Mouse (Mus musculus) kidney, embryonic 14.5 days (tissue): ENCODE results near the gene Sowahb. TPM values are rescaled to one million over a fixed set of nuclear protein-coding genes. Genes with fewer than 3 reads are reported as not detected.

ENCODE experiments used
- ATAC-seq: fragments of 200-750 bp; cut with Nextera tagmentation; 2 replicates; pipeline ENCODE4 v1.8.0; 2017; ENCODE audit warnings: moderate number of reproducible peaks, mild to moderate bottlenecking, moderate TSS enrichment, moderate library complexity; ENCODE audit not compliant: low FRiP score, low TSS enrichment
- H3K27ac ChIP-seq: fragments of 300-500 bp; sonication (generic); 2 replicates; pipeline ENCODE4 v1.5.1; 2014; ENCODE audit warnings: low read depth, mild to moderate bottlenecking, low read length, moderate library complexity, mixed read lengths
- H3K27me3 ChIP-seq: fragments of 300-500 bp; sonication (generic); 2 replicates; pipeline ENCODE4 v1.6.1; 2014; ENCODE audit warnings: mild to moderate bottlenecking, low read length; ENCODE audit not compliant: control insufficient read depth, insufficient read depth
- H3K36me3 ChIP-seq: fragments of 300-500 bp; sonication (generic); 2 replicates; pipeline ENCODE4 v1.6.1; 2014; ENCODE audit warnings: low read length, mixed read lengths; ENCODE audit not compliant: control insufficient read depth, insufficient read depth
- H3K4me1 ChIP-seq: fragments of 300-500 bp; sonication (generic); 2 replicates; pipeline ENCODE4 v1.6.1; 2014; ENCODE audit warnings: low read length, mixed read lengths; ENCODE audit not compliant: control insufficient read depth, insufficient read depth
- H3K4me2 ChIP-seq: fragments of 300-500 bp; sonication (generic); replicated peaks from 2 replicates; pipeline ENCODE4 v1.6.1; 2014; ENCODE audit warnings: low read depth, mild to moderate bottlenecking, low read length
- H3K4me3 ChIP-seq: fragments of 300-500 bp; sonication (generic); 2 replicates; pipeline ENCODE4 v1.5.1; 2014; ENCODE audit warnings: mild to moderate bottlenecking, low read length
- H3K9ac ChIP-seq: fragments of 300-500 bp; sonication (generic); 2 replicates; pipeline ENCODE4 v1.6.1; 2014; ENCODE audit warnings: low read depth, mild to moderate bottlenecking, low read length, moderate library complexity
- H3K9me3 ChIP-seq: fragments of 300-500 bp; sonication (generic); 2 replicates; pipeline ENCODE4 v1.6.1; 2016; ENCODE audit warnings: low read length; ENCODE audit not compliant: control insufficient read depth
- WGBS: fragments of 180-500 bp; shearing (Covaris S2); extraction: QIAGEN DNeasy Blood & Tissue Kit; methylation state at CpG from one replicate; pipeline ENCODE4 v1.1.7; 2014; 5-methylcytosine and 5-hydroxymethylcytosine counted together
- polyA plus RNA-seq: library from polyadenylated mRNA; unstranded; fragments of >200 nt; fragmentation: Nextera tagmentation; extraction: Ambion mirVana; gene quantifications from 2 replicates; pipeline ENCODE4 v1.2.1, GENCODE M21; 2014

Gene Sowahb
- polyA plus RNA-seq, 1 experiment from 2014 or later = 1.4 TPM

GRCm38 (mm10) chr5:93046306-93046845, 1.6 kb upstream of the Sowahb start:
- Histone ChIP-seq H3K27me3 (peaks cover 30% of the 10 kb centered on the region), H3K4me2 (no peak overlapping the region), H3K27ac (no peak overlapping the region), H3K9ac (no peak overlapping the region), H3K36me3 (no peaks in the 10 kb centered on the region), H3K9me3 (no peaks in the 10 kb centered on the region), H3K4me1 (peaks cover 19% of the 10 kb centered on the region), H3K4me3 (no peak overlapping the region)
- 26% methylated on average over 5 of the region's 5 CpGs for WGBS
- no peak for ATAC-seq

DNA sequence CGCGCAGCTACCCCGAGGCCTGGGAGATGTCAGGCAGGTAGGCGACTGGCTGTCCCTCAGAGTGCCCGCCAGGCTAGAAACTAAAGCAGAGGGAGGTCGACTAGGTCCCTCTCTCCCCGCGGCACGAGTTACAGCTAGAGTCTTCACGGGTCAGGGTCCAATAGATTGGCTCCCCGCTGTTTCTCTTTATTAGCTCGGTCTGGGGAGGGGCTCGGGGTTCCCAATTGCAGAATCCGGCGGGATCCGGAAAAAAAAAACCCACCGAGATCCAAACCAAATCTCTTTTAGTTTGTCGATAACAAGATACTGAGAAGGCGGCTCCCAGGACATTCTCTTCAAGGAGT, 521 bp upstream of the Sowahb start:
- Histone ChIP-seq H3K36me3 (no peaks in the 10 kb centered on the region), H3K27me3 (peaks cover 30% of the 10 kb centered on the region), H3K9ac (peak overlapping the region; percentile 32), H3K4me3 (peak overlapping the region; percentile 49), H3K9me3 (no peaks in the 10 kb centered on the region), H3K4me1 (peaks cover 19% of the 10 kb centered on the region), H3K4me2 (peak overlapping the region; percentile 81), H3K27ac (no peak overlapping the region)
- no peak for ATAC-seq
- under 1% methylated on average over 19 of the region's 19 CpGs for WGBS

DNA sequence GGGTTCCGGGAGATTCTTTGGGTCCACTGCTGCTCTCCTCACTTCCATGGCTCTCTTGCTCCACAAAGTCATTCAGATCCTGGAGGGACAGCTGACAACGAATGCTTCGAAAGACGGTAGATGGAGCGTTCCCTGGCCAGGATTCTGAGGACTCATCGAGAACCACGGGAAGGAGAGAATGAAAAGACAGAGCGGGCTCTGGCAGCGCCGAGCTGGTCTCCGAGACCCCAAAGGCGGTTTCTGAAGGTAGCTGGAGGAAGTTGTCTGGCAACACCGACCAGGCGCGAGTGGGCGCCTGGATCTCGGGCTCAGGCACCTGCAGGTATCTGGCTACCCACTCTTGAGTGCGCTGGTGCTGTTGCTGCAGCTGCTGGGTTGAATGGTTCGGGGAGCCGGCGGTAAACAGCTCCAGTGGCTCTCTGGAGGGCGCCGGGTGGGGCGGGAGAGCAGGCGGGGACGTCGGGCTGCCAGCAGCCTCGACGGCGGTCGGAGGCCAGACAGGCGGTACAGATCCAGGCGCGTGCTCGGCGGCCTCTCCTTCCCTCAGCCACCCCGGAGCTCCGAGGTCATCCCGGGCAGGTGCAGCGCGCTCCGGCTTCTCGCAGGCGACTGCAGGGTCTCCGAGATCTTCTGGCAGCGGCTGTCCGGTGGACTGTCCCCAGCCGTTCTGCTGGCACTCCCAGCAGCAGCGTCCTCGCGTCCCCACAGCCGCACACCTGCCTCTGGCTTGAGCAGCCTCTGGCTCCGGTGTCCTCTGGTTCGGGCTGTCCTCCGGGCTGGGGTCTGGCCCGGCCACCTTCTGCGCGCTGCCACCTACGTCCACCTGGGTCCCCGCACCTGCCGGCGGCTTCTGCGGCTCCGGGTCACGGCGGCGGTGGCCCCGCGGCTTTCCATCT, 886 bp downstream of the Sowahb start:
- Histone ChIP-seq H3K4me2 (peak overlapping the region; percentile 81), H3K9ac (peak overlapping the region; percentile 32), H3K4me3 (peak overlapping the region; percentile 49), H3K36me3 (no peaks in the 10 kb centered on the region), H3K9me3 (no peaks in the 10 kb centered on the region), H3K27me3 (peaks cover 30% of the 10 kb centered on the region), H3K27ac (no peak overlapping the region), H3K4me1 (peaks cover 19% of the 10 kb centered on the region)
- ATAC-seq = peak; percentile 26
- 2% methylated on average over 68 of the region's 69 CpGs for WGBS

DNA sequence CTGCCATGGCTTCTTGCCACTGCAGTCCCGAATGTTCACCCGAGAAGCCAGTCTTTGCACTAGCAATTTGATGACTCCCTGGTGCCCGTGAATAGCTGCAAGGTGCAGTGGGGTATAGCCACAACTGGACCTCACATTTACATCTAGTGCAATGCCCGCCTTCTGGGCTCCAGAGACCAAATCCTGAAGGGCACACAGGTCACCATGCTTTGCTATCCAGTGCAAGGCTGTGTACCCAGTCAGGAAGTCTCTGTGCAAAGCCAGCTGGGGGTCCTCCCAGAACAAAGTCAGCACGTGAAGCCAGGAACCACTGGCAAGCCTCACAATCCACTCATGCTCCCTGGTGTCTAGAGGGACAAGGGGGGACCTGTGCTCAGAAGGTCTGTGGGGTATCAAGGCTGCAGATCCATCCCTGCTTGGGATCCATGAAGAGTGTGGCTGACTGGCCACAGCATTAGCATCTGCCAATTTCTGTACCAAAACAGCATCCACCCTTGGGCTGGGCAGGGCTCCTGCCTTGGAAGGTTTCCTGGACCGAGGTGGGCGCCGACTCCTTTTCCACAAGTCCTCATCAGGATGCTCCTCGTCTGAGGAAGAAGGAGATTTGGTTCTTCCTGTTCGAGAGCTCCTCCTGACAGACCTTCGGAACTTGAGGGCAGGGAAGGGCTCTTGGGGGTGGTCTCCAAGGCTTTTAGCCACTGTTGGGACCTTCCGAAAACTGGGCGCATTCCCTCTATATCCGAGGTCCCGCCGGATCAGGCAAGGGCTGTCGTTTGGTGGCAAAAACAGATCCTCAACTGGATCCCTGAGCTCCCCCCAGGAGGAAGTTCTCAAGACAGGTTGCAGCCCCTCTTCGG, 1.8 kb downstream of the Sowahb start:
- ATAC-seq = no peak
- peak overlapping the region; percentile 81 for H3K4me2 ChIP-seq
- H3K36me3 ChIP-seq = no peaks in the 10 kb centered on the region
- H3K27ac ChIP-seq = no peak overlapping the region
- peaks cover 30% of the 10 kb centered on the region for H3K27me3 ChIP-seq
- H3K4me1 ChIP-seq = peaks cover 19% of the 10 kb centered on the region
- H3K9me3 ChIP-seq = no peaks in the 10 kb centered on the region
- WGBS = 41% methylated on average over 18 of the region's 18 CpGs
- 0 out of 2 replicates have a peak overlapping the region, but pooled peaks have one; percentile 32 for H3K9ac ChIP-seq
- peak overlapping the region; percentile 49; the same call in 1 of the 2 replicates for H3K4me3 ChIP-seq

- no peak overlapping the region for H3K27ac ChIP-seq
- WGBS = 51% methylated on average over 4 of the region's 4 CpGs
- H3K4me1 ChIP-seq = peaks cover 27% of the 10 kb centered on the region
- H3K9ac ChIP-seq = no peak overlapping the region
- no peak overlapping the region for H3K4me3 ChIP-seq
- ATAC-seq = no peak
- peaks cover 30% of the 10 kb centered on the region for H3K27me3 ChIP-seq
- no peaks in the 10 kb centered on the region for H3K9me3 ChIP-seq
- H3K36me3 ChIP-seq = no peaks in the 10 kb centered on the region
- no peak overlapping the region for H3K4me2 ChIP-seq
These were observed 2.8 kb downstream of the Sowahb start for GRCm38 (mm10) chr5:93042031-93042430.

DNA sequence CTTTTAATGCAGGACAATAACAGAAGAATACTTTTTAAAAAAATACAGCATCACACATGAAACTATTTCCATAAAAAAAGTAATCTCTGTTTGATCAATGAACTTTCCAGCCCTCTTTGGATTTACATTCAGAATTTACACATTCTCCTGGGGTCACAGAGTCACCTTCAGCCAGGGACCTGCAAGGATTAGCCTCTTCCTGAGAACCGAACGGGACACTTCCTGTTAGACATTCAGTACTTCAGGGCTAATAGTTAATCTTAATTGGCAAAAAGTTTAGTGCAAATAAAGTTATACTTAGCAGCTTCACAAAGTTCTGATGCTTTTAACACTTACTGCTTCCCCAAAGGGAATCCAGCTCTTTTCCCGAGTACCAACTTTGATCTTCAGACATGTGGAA, 3.5 kb downstream of the Sowahb start:
- H3K4me1 ChIP-seq = peaks cover 27% of the 10 kb centered on the region
- no peaks in the 10 kb centered on the region for H3K36me3 ChIP-seq
- no peaks in the 10 kb centered on the region for H3K9me3 ChIP-seq
- H3K27ac ChIP-seq = no peak overlapping the region
- no peak overlapping the region for H3K9ac ChIP-seq
- H3K27me3 ChIP-seq = peaks cover 26% of the 10 kb centered on the region
- no peak overlapping the region for H3K4me2 ChIP-seq
- 37% methylated on average over 3 of the region's 3 CpGs for WGBS
- ATAC-seq = no peak
- H3K4me3 ChIP-seq = no peak overlapping the region

GRCm38 (mm10) chr5:93040095-93040494, 4.7 kb downstream of the Sowahb start:
- H3K27me3 ChIP-seq = peaks cover 22% of the 10 kb centered on the region
- no peak overlapping the region for H3K9ac ChIP-seq
- ATAC-seq = no peak
- H3K4me2 ChIP-seq = no peak overlapping the region
- no peaks in the 10 kb centered on the region for H3K36me3 ChIP-seq
- WGBS = 41% methylated on average over 5 of the region's 5 CpGs
- no peaks in the 10 kb centered on the region for H3K9me3 ChIP-seq
- H3K4me3 ChIP-seq = no peak overlapping the region
- H3K4me1 ChIP-seq = peaks cover 23% of the 10 kb centered on the region
- no peak overlapping the region for H3K27ac ChIP-seq

GRCm38 (mm10) chr5:93036254-93036653, 8.6 kb downstream of the Sowahb start:
- Histone ChIP-seq H3K4me1 (peaks cover 9% of the 10 kb centered on the region; the same call in 1 of the 2 replicates), H3K4me3 (no peak overlapping the region), H3K36me3 (no peaks in the 10 kb centered on the region), H3K9ac (no peak overlapping the region), H3K27ac (no peak overlapping the region), H3K27me3 (no peaks in the 10 kb centered on the region), H3K4me2 (no peak overlapping the region), H3K9me3 (no peaks in the 10 kb centered on the region)
- WGBS = 67% methylated on average over 7 of the region's 7 CpGs
- ATAC-seq = no peak; the same call in 1 of the 2 replicates
